Mouse (Mus musculus): ENCODE measurements around the gene Sptbn4.

Gene Sptbn4

DNA sequence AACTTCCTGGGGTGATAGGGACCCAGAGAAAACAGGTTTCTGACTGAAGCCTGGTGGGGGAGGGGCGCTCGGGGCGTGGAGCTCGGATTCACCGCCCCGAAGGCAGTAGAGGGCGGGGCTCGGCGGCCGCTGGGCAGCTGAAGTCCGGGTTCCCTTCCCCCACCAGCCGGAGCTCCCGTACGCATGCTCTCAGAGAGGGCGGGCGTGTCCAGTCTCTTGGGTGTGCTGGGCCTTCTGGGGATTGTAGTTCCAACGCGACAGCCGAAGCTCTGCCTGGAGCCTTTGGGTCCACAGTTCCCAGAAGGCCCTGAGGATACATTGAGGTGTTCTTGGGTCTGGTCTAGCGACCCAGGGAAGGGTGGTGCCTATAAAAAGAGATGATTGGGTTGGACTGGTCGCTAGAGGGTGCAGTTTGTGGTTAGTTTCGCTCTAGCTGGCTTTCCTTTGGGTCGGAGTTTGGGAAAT lies 27.0 kb upstream of the Sptbn4 start:
- DNase-seq (ENCODE audit: low spot score) = peak; percentile 99

GRCm38 (mm10) chr7:27473835-27474489 lies 26.5 kb upstream of the Sptbn4 start:
- no peak for DNase-seq (ENCODE audit: low spot score)

GRCm38 (mm10) chr7:27473156-27473834 lies 25.8 kb upstream of the Sptbn4 start, which contains the start of gene Sertad3:
TSS of gene Sertad3 (plus strand) at chr7:27473768.
- DNase-seq (ENCODE audit: low spot score) = peak; percentile 100

DNA sequence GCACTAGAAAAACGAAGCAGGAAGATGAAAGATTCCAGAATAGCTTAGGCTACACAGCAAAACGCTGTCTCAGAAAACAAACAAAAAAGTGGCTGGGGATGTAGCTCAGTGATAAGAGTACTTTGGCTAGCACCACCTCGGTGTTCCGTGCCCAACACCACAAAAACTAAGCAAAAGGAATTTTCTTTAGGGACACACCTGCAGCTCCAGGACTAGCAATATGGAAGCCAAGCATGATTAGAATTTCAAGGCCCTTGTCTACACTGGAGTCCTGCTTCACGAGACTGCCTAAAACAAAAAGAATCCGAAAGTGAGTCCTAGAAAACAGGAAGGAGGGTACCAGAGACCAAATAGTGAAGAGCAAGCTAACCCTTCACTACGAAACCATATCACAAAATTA lies 25.1 kb upstream of the Sptbn4 start:
- DNase-seq (ENCODE audit: low spot score) = no peak

- no peak for DNase-seq (ENCODE audit: low spot score)
These were observed 24.1 kb upstream of the Sptbn4 start for GRCm38 (mm10) chr7:27471390-27472120.

- peak; percentile 65 for DNase-seq (ENCODE audit: low spot score)
These were observed 20.2 kb upstream of the Sptbn4 start for GRCm38 (mm10) chr7:27467648-27468047.

DNA sequence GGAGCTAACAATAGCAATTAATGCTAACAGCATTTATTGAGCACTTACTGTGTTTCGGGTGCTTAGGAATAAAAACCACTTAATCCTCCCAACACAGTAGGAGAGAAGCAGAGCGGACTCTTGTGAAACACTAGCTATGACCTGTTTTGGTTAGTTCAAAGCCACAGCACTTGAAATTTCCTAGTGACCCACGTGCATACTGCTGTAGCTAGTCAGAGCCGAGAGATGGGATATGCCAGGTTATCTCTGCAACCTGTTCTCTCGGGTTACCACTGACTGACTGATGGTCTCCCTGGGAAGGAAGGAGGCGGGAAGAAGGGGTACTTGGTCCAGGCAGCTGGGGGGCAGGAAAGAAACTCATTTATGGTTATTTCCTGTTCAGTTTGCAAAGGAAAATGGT lies 13.0 kb upstream of the Sptbn4 start:
- no peak for DNase-seq (ENCODE audit: low spot score)

DNA sequence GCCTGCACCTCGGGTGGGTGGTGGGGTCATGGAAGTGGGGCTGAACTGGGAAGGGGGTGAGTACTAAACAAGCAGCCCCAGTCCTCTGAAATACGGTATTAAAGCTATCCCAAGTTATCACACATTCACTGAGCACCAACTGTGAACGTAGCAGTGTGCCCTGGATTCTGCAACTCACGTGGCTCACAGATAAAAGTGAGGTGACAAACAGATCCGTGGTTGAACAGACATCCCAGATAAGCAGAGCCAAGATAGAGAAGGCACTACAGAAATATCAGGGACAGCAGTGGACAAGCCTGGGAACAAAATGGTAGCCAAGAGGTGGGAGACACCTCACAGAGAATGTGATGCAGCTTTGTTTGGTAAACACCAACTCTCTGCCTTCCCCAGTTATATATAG lies 12.2 kb upstream of the Sptbn4 start:
- no peak for DNase-seq (ENCODE audit: low spot score)

DNA sequence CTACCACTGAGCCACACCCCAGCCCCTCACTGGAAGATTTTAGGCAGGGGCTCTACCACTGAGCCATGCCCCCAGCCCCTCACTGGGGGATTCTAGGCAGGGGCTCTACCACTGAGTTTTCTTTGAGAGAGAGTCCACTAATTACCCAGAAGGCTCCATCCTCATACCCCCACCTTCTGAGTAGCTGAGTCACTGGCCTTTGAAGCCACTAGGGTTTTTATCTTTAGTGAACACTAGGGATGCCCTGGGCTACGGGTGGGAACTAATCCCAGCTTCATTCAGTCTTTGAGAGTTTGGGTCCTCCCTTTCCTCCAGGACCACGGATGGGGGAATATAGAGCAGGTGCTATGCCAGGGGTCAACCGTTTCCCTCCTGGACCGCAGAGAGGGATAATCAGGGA lies 11.1 kb upstream of the Sptbn4 start:
- no peak for DNase-seq (ENCODE audit: low spot score)

DNA sequence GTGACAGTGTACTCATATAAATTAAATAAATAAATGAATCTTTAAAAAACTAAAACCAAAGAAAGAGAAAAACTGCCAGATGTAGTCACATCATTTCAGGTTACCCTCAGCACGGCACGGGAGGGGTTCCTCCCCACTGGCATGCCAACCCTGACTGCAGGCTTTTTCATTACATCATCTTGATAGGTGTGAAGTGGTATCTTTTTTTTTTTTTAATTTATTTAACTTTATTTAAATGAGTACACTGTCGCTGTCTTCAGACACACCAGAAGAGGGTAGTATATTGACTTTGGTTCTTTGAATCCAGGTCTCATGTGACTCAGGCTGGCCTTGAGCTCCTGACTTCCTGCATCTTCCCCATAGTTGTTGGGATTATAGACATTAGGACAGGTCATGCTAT lies 7.8 kb upstream of the Sptbn4 start:
- no peak for DNase-seq (ENCODE audit: low spot score)

DNA sequence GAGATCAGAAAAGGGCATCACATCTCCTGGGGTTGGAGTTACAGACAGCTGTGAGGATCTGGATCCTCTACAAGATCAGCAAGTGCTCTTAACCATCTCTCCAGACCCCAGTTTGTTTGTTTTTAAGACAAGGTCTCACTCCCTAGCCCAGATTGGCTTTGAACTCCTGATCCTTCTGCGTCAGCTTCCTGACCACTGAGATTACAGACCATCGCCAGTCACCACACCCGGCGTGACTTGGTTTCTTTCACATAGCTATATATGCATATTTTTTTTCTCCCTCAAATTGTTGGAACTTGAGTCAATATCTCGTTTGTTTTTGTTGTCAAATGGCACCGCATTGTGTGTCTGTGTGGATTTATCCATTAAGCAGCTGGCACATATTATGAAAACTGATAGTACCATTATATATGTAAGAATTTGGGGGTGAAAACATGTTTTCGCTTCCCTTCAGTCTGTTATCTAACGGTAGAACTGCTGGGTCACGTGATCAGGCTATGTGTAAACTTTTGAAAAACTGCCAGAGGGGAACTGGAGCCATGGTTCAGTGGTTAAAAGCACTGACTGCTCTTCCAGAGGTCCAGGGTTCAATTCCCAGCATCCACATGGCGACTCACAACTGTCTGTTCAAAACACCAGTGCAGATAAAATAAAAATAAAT lies 7.1 kb upstream of the Sptbn4 start:
- DNase-seq (ENCODE audit: low spot score) = no peak

DNA sequence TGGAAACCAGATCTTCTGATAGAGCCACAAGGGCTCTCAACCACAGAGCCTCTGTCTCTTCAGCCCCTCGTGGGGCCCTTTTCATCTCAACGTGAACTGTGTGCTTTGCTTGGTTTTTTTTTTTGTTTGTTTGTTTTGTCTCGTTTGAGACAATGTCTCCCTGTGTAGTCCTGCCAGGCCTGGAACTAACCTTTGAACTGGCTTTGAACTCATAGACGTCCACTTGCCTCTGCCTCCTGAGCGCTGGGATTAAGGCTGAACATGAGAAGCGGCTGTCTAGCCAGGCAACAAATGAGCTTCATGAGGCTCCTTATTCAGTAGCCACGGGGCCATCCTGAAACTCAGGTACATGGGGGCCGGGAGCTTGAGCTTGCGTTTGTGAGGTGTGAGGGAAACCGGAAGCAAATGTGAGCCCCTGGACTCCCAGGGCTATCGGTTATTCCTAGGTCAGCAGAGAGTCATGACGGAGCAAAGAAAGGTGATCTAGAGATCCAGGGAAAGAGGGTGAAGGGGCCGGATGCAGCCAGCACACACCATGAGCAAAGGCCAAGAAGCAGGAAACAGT lies 4.8 kb upstream of the Sptbn4 start:
- no peak for DNase-seq (ENCODE audit: low spot score)

DNA sequence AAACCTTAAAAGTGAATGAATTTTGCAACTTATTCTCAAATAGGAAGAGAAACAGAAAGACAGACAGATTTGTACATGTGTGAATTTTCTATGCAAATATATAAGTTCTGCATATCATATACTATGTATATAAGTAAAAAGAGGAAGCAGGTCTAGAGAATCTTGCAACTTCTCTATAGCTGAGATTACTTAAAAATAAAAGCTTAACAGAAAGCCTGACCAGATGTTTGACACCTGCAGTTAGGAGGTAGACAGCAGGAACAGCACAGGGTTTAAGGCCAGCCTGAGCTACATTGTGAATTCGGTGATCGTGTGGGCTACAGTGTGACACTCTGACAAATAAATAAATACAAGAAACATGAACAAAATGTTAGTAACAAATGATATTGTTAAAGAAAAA lies 3.9 kb upstream of the Sptbn4 start:
- DNase-seq (ENCODE audit: low spot score) = no peak

- peak; percentile 91 for DNase-seq (ENCODE audit: low spot score)
These were observed 1.9 kb upstream of the Sptbn4 start for GRCm38 (mm10) chr7:27449256-27449862.

DNA sequence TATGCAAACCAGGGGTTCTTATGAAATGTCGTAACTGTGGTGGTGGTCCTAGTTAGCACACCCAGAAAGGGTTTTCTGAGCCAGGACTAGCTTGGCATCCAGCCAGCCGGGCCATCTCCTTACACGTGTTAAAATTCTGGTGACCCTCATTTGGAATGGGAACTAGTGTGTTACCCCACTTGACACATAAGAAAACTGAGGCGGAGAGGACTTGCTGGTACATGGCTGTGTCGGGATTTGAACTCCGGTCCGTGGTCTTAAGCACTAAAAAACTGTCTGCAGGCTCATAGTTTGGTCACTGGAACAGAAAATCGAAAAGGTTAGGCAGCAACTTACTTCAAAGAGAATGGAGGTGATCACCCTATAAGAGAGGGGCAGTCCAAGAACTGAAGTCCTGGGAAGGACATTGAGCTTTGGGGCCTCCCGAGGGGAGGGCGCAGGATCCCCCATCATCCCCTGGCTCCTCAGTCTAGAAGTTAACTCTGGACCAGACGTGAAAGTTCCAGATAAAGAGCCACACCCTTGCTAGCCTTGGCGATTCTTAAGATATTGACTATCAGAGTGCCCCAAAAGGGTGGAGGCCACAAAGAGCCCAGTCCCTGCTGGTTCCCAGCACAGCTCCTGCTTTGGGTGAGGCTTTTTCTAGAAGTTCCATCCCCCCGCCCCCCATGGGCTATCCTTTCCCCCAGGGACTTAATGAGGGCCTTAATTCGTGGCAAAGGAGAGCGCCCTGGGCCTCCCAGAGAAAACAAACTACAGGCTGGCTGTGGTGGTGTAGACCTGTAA lies 1.1 kb upstream of the Sptbn4 start:
- peak; percentile 76 for DNase-seq (ENCODE audit: low spot score)

DNA sequence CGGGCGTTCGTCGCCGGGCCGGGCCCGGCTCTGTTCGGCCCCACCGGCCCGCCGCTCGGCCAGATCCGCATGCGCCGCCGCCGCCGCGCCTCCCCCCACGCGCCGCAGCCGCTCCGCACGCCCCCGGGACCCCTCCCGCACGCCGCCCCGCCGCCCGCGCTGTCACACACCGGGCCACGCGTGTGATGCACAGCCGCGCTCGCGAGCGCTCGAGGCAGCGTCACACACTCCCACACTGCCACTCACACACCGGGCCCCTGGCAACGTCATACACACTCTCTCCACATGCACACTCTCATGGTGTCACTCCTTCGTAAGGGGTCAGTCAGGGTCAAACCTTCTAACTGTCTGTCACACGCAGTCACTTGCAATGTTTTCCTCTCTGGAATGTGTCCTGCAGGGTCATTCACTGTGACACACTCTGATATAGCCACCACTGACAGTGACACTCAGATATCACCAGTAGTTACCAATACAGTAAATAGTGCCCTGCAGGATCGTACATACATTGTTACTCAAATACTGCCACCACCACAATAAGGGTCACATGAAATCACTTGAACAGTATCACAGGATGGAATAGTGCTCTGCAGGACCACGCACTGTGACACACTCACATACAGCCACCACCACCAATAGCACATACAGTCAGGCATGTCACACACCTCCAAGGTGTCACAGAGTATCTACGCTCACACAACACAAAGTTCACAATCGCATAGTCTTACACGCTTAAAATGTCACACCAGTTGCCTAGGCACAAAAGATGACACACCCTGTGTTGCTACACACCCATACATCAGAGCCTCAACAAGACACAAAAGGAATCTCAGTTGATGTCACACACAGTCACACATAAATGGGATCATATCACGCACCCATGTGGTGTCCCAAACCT lies 716 bp downstream of the Sptbn4 start:
- peak; percentile 53 for DNase-seq (ENCODE audit: low spot score)

DNA sequence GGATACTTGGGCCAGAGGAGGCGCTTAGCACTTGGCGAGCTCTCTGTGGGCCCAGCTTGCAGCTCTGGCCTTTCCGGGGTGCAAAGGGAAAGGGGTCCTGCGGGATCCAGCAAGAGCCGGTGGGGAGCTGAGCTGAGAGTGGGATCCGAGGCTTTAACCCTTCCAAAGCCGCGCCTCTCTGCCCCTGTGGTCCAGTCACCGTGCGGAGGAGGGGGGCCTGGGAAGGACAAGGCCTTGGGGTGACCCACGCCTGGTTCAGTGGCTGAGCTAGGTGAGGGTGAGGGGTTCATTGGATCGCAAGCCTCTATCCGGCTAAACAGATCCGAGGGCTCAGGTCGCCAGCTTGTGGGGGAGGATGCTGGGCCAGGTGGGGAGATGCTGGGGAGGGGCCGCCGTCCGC lies 1.4 kb downstream of the Sptbn4 start:
- peak; percentile 50 for DNase-seq (ENCODE audit: low spot score)

- no peak for DNase-seq (ENCODE audit: low spot score)
These were observed 7.5 kb downstream of the Sptbn4 start for GRCm38 (mm10) chr7:27440014-27440413.

DNA sequence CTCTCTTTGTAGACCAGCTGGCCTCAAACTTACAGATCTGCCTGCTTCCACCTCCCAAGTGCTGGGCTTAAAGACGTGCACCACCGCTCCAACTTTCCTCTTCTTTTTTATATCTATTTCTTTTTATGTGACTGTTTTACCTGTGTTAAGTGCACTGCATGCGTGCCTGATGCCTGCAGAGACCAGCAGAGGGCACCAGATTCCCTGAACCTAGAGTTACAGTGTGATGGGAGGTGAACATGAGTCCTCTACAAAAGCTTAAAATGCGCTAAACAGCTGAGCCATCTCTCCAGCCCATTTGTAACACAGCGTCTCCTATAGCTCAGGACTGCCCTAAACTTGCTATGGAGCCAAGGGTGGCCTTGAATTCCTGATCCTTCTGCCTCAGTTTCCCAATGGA lies 9.9 kb downstream of the Sptbn4 start:
- no peak for DNase-seq (ENCODE audit: low spot score)

DNA sequence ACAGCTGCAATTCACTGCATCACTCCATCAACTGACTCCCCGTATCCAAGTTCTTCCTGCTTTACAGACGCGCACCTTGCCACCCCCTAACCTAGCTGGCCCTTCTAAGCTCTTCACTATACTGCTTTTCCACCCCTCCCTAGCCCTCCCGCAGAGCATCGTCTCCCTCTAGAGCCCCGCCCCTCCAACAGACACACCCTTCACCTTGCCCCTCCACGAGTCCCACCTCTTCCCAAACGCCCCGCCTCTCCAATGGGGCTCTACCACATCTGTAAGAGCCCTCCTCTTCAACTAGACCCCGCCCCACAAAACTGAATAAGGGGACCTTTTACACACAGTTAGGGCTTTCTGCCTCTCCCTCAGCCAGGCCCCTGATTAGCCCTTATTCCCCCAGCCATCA lies 13.7 kb downstream of the Sptbn4 start:
- no peak for DNase-seq (ENCODE audit: low spot score)

Measured in testis, postnatal 10 days (tissue).